Mouse (Mus musculus): Measurements from ENCODE around the gene Sbk2.

DNA sequence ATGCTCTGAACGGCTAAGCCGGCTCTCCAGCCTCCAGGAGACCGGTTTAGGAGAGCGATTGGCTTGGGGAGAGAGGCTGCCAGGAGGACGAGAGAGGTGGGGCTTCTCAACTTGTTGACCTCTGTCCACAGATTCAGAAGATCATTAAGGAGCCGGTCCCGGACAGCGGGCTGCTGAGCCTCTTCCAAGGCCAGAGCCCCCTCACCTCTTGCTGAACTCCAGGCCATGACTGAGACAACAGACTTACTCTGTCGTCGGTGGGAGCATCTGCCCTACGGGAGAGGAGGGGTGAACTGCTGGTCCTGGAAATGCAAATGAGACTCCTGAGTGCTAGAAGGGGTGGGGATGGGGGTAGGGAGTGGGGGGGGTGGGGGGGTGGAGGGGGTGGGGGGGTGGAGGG lies 69.0 kb downstream of the Sbk2 start:
- TF ChIP-seq CTCF (IDR thresholded peaks at IDR 0.05; ENCODE audit: insufficient read depth, low read depth, low read length) (no peak), POLR2A (IDR thresholded peaks at IDR 0.05; ENCODE audit: insufficient read depth, low read depth, low read length) (no peak)
